Mouse (Mus musculus) embryonic facial prominence, embryonic 14.5 days (tissue): Measurements from ENCODE around the gene Map3k14. TPM values are rescaled to one million over a fixed set of nuclear protein-coding genes. Genes with fewer than 3 reads are reported as not detected.

Experiments used
- ATAC-seq: fragments of 200-750 bp; cut with Nextera tagmentation; 2 replicates; pipeline ENCODE4 v1.8.0; 2017; ENCODE audit warnings: low read depth, moderate number of reproducible peaks, moderate TSS enrichment
- DNase-seq: peaks from one replicate; pipeline ENCODE4 v3.0.0-alpha.2; 2015; ENCODE audit warnings: low spot score
- H3K27ac ChIP-seq: fragments of 300-500 bp; sonication (generic); replicated peaks from 2 replicates; pipeline ENCODE4 v1.5.1; 2014; ENCODE audit warnings: low read depth, mild to moderate bottlenecking, low read length, moderate library complexity
- H3K27me3 ChIP-seq: fragments of 300-500 bp; sonication (generic); replicated peaks from 2 replicates; pipeline ENCODE4 v1.6.1; 2014; ENCODE audit warnings: low read length; ENCODE audit not compliant: control insufficient read depth, insufficient read depth
- H3K36me3 ChIP-seq: fragments of 300-500 bp; sonication (generic); 2 replicates; pipeline ENCODE4 v1.6.1; 2014; ENCODE audit warnings: low read length, mixed read lengths; ENCODE audit not compliant: control insufficient read depth, insufficient read depth
- H3K4me1 ChIP-seq: fragments of 300-500 bp; sonication (generic); 2 replicates; pipeline ENCODE4 v1.6.1; 2014; ENCODE audit warnings: antibody characterized with exemption, low read length; ENCODE audit not compliant: control insufficient read depth, insufficient read depth
- H3K4me2 ChIP-seq: fragments of 300-500 bp; sonication (generic); 2 replicates; pipeline ENCODE4 v1.6.1; 2014; ENCODE audit warnings: low read depth, mild to moderate bottlenecking, low read length, moderate library complexity, mixed read lengths
- H3K4me3 ChIP-seq: fragments of 300-500 bp; sonication (generic); 2 replicates; pipeline ENCODE4 v1.5.1; 2014; ENCODE audit warnings: low read depth, mild to moderate bottlenecking, low read length
- H3K9ac ChIP-seq: fragments of 300-500 bp; sonication (generic); 2 replicates; pipeline ENCODE4 v1.6.1; 2014; ENCODE audit warnings: low read depth, mild to moderate bottlenecking, low read length, moderate library complexity, mixed read lengths
- H3K9me3 ChIP-seq: fragments of 300-500 bp; sonication (generic); 2 replicates; pipeline ENCODE4 v1.6.1; 2016; ENCODE audit warnings: low read length; ENCODE audit not compliant: control insufficient read depth
- WGBS: fragments of 180-500 bp; shearing (Covaris S2); extraction: QIAGEN DNeasy Blood & Tissue Kit; methylation state at CpG from one replicate; pipeline ENCODE4 v1.1.7; 2014; 5-methylcytosine and 5-hydroxymethylcytosine counted together
- polyA plus RNA-seq: library from polyadenylated mRNA; unstranded; fragments of >200 nt; fragmentation: Nextera tagmentation; extraction: Ambion mirVana; gene quantifications from 2 replicates; pipeline ENCODE4 v1.2.1, GENCODE M21; 2014

Gene Map3k14
- polyA plus RNA-seq, 1 experiment from 2014 or later, result 4.6 TPM

DNA sequence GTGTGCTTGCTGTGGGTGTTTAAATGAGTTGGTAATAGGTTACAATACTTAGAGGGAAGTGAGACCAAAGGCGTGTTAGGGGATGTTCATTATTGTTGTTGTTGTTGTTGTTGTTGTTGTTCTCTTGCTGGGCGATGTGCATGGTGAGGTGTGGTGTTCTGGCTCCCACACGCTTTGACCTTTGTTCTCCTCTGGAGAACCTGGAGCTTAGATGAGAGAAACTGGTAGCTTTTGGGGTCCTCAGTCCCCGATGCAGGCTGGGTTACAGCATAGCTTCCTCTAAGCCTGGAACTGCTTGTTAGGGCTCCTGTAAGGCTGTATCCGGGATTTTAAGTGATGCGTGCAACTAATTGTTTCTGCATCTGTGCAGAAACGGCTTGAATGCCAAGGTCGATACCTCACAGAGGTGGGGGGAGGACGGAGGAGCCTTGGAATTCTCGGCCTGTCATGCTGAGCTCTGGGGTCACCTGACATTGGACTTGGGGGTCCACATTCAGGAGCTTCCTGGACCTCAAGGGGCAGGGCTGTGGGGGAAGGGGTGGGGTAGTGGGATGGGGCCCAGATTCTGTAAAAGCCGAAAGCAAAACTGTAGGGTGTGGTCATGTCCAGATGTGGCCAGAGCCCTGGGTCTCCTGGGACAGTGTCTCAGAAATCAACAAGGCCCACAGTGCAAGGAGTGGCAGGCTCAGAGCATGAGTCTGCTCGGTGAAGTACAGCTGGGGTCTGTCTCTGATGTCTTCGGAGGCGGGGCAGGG is 91.4 kb downstream of the Map3k14 start:
- H3K27ac ChIP-seq, result no peak overlapping the region
- ATAC-seq, result no peak
- no peaks in the 10 kb centered on the region for H3K36me3 ChIP-seq
- peaks cover 15% of the 10 kb centered on the region for H3K27me3 ChIP-seq
- H3K9ac ChIP-seq, result peak overlapping the region; percentile 5; the same call in 1 of the 2 replicates
- WGBS, result 62% methylated on average over 14 of the region's 14 CpGs
- DNase-seq, result no peak
- no peaks in the 10 kb centered on the region for H3K9me3 ChIP-seq
- H3K4me1 ChIP-seq, result no peaks in the 10 kb centered on the region; the same call in 1 of the 2 replicates
- no peak overlapping the region for H3K4me2 ChIP-seq
- no peak overlapping the region for H3K4me3 ChIP-seq

- WGBS, result 33% methylated on average over 8 of the region's 8 CpGs
- no peak overlapping the region for H3K4me3 ChIP-seq
- H3K9ac ChIP-seq, result no peak overlapping the region
- H3K9me3 ChIP-seq, result no peaks in the 10 kb centered on the region
- ATAC-seq, result no peak
- peaks cover 24% of the 10 kb centered on the region for H3K27me3 ChIP-seq
- DNase-seq, result peak; percentile 19
- H3K36me3 ChIP-seq, result no peaks in the 10 kb centered on the region
- no peak overlapping the region for H3K27ac ChIP-seq
- H3K4me1 ChIP-seq, result no peaks in the 10 kb centered on the region; the same call in 1 of the 2 replicates
- no peak overlapping the region for H3K4me2 ChIP-seq
Observed at GRCm38 (mm10) chr11:103174891-103175391, 92.3 kb downstream of the Map3k14 start.

DNA sequence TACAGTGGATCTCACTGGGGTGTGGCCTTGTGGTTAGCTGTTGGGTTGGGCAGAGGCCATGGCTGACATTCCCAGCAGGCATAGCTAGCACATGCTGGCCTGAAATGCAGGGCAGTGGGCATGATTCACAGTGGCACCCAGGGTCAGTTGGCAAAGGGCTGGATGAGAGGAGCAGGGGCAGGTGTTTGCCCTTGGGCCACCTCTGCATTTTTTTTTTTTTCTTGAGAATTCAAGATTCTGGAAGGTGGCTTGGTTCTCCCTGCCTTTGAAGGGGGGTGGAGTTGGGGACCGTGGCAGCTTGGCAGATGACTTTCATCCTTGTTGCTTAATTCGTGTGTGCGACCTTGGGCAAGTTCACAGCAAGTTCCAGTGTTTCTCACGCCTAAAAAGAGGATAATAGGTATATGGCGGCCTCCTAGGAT is 92.8 kb downstream of the Map3k14 start:
- WGBS, result 74% methylated on average over 5 of the region's 5 CpGs
- H3K36me3 ChIP-seq, result no peaks in the 10 kb centered on the region
- peaks cover 29% of the 10 kb centered on the region for H3K27me3 ChIP-seq
- H3K4me3 ChIP-seq, result no peak overlapping the region
- H3K9ac ChIP-seq, result no peak overlapping the region
- DNase-seq (no peak), ATAC-seq (no peak)
- no peak overlapping the region for H3K4me2 ChIP-seq
- no peaks in the 10 kb centered on the region; the same call in 1 of the 2 replicates for H3K4me1 ChIP-seq
- no peak overlapping the region for H3K27ac ChIP-seq
- no peaks in the 10 kb centered on the region for H3K9me3 ChIP-seq

GRCm38 (mm10) chr11:103173771-103174344 is 93.4 kb downstream of the Map3k14 start:
- no peaks in the 10 kb centered on the region for H3K36me3 ChIP-seq
- no peak for ATAC-seq
- 91% methylated on average over 11 of the region's 11 CpGs for WGBS
- no peak overlapping the region for H3K4me2 ChIP-seq
- no peak overlapping the region for H3K27ac ChIP-seq
- H3K4me1 ChIP-seq, result no peaks in the 10 kb centered on the region; the same call in 1 of the 2 replicates
- no peak overlapping the region for H3K4me3 ChIP-seq
- no peak overlapping the region for H3K9ac ChIP-seq
- H3K9me3 ChIP-seq, result no peaks in the 10 kb centered on the region
- H3K27me3 ChIP-seq, result peaks cover 35% of the 10 kb centered on the region
- DNase-seq, result no peak

GRCm38 (mm10) chr11:103173041-103173770 is 94.1 kb downstream of the Map3k14 start:
- H3K4me1 ChIP-seq, result no peaks in the 10 kb centered on the region; the same call in 1 of the 2 replicates
- no peak overlapping the region for H3K4me2 ChIP-seq
- H3K9ac ChIP-seq, result no peak overlapping the region
- no peak overlapping the region for H3K4me3 ChIP-seq
- no peaks in the 10 kb centered on the region for H3K9me3 ChIP-seq
- no peak for ATAC-seq
- 81% methylated on average over 7 of the region's 7 CpGs for WGBS
- H3K36me3 ChIP-seq, result no peaks in the 10 kb centered on the region
- no peak for DNase-seq
- peaks cover 36% of the 10 kb centered on the region for H3K27me3 ChIP-seq
- no peak overlapping the region for H3K27ac ChIP-seq

DNA sequence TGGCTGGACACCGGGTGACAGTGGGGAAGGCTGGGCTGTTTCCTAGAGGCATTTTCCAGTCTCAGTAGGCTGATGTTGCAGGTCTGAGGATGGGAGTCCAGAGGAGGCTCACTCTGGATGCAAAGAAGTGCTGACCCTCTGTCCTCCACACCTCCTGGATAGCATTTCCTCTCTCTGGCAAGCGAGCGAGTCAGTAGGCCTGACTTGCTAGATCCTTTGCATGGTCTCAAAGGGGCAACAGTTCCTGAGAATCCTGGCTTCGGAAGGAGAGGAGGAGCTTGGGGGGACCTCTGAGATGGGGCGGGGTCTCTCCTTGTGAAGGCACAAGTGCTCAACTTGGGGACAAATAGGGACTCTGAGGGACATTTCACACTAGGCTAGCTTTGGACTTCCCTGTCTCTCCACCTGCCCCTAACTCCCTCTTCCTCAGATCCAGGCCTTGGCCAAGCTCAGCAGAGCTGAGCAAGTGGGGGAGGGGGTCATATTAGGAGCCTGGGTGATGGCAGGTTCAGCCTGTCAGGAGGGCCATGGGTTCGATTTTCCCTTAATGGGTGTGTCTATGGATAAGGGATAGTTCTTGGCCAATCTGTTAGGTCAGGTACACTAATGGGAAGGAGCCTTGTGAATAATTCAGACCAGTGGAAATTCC is 94.8 kb downstream of the Map3k14 start:
- 62% methylated on average over 6 of the region's 6 CpGs for WGBS

DNA sequence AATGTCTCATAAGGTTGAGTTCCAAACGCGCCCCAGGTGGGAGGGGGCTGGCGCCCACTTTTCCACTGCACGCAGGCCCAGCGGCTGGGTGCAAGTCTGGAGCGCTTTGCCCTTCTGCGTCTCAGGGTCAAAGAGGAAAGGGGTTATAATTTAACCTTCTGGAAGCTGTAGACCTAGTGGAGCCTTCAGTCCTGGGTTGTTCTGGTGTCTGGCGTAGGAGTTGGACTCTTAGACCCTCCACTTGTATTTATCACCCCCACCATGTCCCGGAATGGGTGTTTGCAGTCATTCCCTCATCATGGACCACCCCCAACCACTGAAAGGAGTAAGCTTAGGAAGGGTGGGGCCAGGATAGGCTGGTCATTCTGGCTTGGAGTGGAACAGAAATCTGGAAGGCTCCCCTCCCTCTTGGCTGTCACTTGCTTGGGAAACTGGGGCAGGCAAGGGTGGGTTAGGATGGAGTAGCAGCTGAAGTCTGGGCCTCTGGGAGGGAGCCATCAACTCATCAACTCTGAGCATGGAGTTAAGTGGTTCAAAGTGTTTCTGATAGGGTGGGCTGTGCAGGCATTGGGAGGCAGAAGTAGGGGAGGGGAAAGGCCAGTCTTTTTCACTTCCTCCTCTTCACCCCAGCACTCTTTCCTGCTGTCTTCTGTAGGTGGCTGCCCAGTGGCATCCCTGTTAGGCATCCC is 95.4 kb downstream of the Map3k14 start:
- 48% methylated on average over 9 of the region's 9 CpGs for WGBS

More for the DNA sequence above, 94.8 kb downstream of the Map3k14 start:
- Histone ChIP-seq H3K36me3 (no peaks in the 10 kb centered on the region), H3K4me1 (no peaks in the 10 kb centered on the region; the same call in 1 of the 2 replicates), H3K4me2 (no peak overlapping the region), H3K4me3 (no peak overlapping the region), H3K9me3 (no peaks in the 10 kb centered on the region), H3K27me3 (peaks cover 36% of the 10 kb centered on the region), H3K9ac (no peak overlapping the region), H3K27ac (no peak overlapping the region)
- ATAC-seq (no peak), DNase-seq (no peak)

DNA sequence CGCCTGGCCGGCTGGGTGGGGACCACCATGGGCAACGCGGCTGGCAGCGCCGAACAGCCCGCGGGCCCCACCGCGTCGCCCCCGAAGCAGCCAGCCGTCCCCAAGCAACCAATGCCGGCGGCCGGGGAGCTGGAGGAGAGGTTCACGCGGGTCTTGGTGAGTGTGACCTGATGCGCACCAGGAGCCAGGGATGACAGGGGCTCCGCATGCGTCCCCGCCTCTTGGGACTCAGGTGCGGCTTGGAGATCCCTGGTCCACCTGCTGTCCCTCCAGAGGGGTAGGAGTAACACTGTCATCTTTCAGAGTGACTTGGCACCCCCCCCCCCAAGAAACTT is 96.0 kb downstream of the Map3k14 start:
- no peaks in the 10 kb centered on the region for H3K9me3 ChIP-seq
- ATAC-seq, result no peak
- peaks cover 36% of the 10 kb centered on the region for H3K27me3 ChIP-seq
- H3K4me1 ChIP-seq, result no peaks in the 10 kb centered on the region; the same call in 1 of the 2 replicates
- H3K9ac ChIP-seq, result peak overlapping the region; percentile 62
- peak overlapping the region; percentile 60 for H3K4me3 ChIP-seq
- H3K36me3 ChIP-seq, result no peaks in the 10 kb centered on the region
- peak overlapping the region; percentile 98 for H3K4me2 ChIP-seq
- DNase-seq, result no peak
- no peak overlapping the region for H3K27ac ChIP-seq
- WGBS, result 0% methylated on average over 7 of the region's 23 CpGs

More for the DNA sequence above, 95.4 kb downstream of the Map3k14 start:
- ATAC-seq, result no peak
- Histone ChIP-seq H3K27ac (no peak overlapping the region), H3K4me3 (peak overlapping the region; percentile 60; the same call in 1 of the 2 replicates), H3K9me3 (no peaks in the 10 kb centered on the region), H3K9ac (no peak overlapping the region), H3K4me1 (no peaks in the 10 kb centered on the region; the same call in 1 of the 2 replicates), H3K4me2 (peak overlapping the region; percentile 98), H3K27me3 (peaks cover 36% of the 10 kb centered on the region), H3K36me3 (no peaks in the 10 kb centered on the region)
- DNase-seq, result no peak
